Mouse (Mus musculus) neutrophil, adult 5-6 weeks (primary cell): ENCODE data around the gene Unc45a. TPM values are rescaled to one million over a fixed set of nuclear protein-coding genes. Genes with fewer than 3 reads are reported as not detected.
"Not testable (repeated sequence)": the region's sequence is repeated elsewhere in the genome, so short reads cannot be mapped to it uniquely, and the experiment has no call there.

Experiments
- ATAC-seq: fragments of 151-379, 151-347 bp; 2 replicates; pipeline ENCODE4 v1.8.0; 2017; ENCODE audit warnings: mild to moderate bottlenecking, moderate TSS enrichment; ENCODE audit not compliant: insufficient number of reproducible peaks, poor library complexity, low FRiP score, severe bottlenecking; ENCODE audit errors: extremely low read depth
- total RNA-seq: library from RNA; stranded (forward); fragments of 200-1000 nt; gene quantifications from 2 replicates; pipeline ENCODE4 v1.2.3, GENCODE M21; 2017

Unc45a gene
- total RNA-seq, 1 experiment from 2014 or later, result 48.0 TPM

GRCm38 (mm10) chr7:80339371-80339770, 1.4 kb downstream of the Unc45a start:
- no peak for ATAC-seq

DNA sequence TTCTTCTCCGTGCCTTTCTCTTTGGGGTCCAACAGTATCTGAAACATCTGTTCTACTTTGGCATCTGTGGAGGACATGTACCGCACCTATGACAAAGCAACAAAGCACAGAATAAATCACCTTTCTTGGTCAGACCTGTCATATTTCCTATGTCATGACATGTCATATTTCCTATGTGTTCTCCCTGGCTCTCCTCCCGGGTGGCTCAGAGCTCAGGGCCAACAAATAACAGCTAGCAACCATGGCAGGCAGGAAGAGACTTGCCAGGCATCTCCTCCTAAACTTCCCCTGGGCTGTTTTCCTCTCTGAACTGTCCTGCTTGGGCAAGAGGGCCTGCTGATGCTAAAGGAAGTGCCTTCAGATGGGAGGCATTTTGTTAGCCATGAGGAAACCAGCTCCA, 3.9 kb downstream of the Unc45a start:
- no peak for ATAC-seq

- no peak for ATAC-seq
Observed at GRCm38 (mm10) chr7:80334848-80335247, 6.0 kb downstream of the Unc45a start.

- ATAC-seq, result no peak
Observed at GRCm38 (mm10) chr7:80331433-80331832, 9.4 kb downstream of the Unc45a start.

DNA sequence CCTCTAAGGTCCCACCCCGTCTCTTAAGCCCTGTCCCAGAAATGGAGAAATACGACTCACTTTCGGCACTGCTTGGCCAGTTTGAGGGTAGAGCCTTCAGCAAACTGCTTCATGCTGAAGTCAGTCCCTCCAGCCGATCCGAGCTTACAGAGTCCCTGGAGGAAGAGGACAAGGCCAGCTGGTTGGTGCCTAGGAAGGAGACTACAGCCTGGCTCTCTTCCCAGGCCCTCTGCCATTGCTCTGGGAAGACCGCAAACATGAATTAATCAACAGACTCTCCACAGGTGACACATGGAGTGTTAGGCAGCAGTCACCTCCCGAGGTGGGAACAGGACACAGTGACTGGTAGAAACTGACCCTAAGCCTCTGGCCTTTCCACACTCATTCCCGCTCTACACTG, 10.5 kb downstream of the Unc45a start:
- ATAC-seq, result no peak

- no peak for ATAC-seq
Observed at GRCm38 (mm10) chr7:80326076-80326475, 14.7 kb downstream of the Unc45a start.

GRCm38 (mm10) chr7:80325292-80325868, 15.4 kb downstream of the Unc45a start:
- ATAC-seq, result no peak

DNA sequence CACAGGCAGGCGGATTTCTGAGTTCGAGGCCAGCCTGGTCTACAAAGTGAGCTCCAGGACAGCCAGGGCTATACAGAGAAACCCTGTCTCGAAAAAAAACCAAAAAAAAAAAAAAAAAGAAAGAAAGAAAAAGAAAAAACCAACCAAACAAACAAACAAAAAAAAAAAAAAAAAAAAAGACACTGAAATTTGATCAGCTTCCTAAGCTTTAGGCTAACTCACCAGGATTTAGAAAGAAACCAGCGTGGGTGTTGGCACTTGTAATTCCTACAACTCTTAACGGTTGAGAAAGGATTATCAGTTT, 16.0 kb downstream of the Unc45a start:
- not testable (repeated sequence) for ATAC-seq

- peak; percentile 91 for ATAC-seq
Observed at GRCm38 (mm10) chr7:80324043-80324815, 16.6 kb downstream of the Unc45a start, which contains the start of gene Rccd1. Gene Rccd1, minus strand, starts transcription at chr7:80324454.

DNA sequence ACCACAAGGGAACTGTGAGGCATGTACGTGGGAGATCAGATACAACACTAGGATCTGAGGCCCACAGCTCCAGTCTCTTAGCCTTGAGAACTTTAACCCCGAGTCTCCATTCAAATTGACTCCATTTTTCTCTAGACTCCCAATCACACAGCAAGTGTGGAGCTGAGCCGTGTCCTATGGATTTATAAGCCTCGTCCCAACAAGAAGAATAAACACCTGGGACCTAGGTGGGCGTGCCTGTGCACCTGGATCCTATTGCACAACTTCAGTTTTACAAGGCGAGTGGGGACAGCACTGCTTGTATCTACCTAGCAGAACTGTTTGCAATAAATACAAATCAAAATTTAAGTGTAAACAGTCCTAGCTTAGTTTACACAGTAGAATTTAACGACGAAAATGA, 17.5 kb downstream of the Unc45a start:
- no peak for ATAC-seq

- no peak for ATAC-seq
Observed at GRCm38 (mm10) chr7:80319846-80320496, 20.8 kb downstream of the Unc45a start.

GRCm38 (mm10) chr7:80318670-80319069, 22.1 kb downstream of the Unc45a start:
- ATAC-seq, result no peak

GRCm38 (mm10) chr7:80317439-80318115, 23.2 kb downstream of the Unc45a start:
- no peak for ATAC-seq

DNA sequence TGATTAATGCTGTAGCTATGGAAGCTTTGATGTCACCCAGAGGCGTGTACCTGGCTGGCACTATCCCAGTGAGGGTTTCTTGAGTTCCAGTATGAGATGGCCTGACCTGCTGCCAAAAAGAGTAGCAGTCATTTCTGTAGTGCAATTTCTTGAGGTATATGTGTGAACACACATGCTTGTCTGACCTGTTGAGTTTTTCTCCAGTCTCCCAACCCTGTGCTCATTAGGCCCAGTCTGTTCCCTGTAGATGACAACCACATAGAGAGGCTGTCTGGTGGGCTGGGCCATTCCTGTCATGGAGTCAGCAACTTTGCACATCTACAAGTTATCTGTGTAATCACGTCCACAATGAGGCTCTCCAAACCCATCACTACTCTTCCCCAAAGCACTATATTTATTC, 25.1 kb downstream of the Unc45a start:
- ATAC-seq, result no peak

- ATAC-seq, result no peak
Observed at GRCm38 (mm10) chr7:80310771-80311170, 30.0 kb downstream of the Unc45a start.

DNA sequence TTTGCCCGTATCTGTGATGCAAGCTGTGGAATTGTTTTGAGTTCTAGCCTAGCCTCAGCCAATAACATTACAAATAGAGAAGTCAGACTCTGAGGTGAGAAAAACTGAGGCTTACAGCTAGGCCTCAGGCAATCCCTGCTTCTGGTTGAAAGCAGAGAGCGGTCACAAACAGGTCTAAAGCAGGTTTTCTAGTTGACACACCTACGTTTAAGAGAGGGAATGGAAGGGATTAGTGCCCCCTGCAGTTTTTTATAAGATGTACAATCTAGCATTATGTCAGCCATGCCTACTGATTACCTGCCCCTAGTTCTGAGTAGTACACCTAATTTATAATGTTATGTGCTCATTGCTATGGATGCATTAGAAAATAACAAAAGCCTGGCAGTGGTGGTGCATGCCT, 33.0 kb downstream of the Unc45a start:
- ATAC-seq, result no peak

GRCm38 (mm10) chr7:80301522-80301921, 39.3 kb downstream of the Unc45a start:
- no peak for ATAC-seq

DNA sequence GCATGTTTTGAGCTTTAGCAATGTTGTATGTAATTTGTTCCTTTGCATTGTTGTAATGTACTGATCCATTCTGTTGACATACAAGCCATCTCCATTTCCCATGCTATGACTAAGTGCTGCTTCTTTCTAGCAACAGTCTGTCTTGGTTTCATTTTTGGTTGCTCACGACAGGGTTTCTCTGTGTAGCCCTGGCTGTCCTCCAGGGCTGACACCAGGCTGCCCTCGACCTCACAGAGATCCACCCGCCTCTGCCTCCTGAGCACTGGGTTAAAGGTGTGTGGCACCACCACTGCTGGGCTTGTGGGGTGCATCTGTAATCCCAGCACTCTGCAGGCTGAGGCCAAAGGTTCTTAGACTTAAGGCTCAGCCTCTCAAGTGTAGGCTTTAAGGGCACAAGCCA, 41.2 kb downstream of the Unc45a start:
- no peak for ATAC-seq

DNA sequence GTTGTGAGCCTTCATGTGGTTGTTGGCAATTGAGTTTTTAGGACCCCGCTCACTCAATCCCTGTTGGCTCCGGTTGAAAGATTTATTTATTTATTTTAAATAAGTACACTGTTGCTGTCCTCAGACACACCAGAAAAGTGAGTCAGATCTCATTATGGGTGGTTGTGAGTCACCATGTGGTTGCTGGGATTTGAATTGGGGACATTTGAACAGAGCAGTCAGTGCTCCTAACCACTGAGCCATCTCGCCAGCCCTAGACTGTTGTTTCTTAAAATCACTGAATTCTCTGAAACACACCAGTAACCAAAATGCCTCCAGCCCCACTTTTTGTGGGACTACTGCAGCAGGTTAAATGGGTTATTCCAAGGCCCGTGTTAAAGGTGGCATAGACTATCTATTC, 42.1 kb downstream of the Unc45a start:
- ATAC-seq, result no peak

GRCm38 (mm10) chr7:80297041-80297440, 43.8 kb downstream of the Unc45a start:
- no peak for ATAC-seq
